Mouse (Mus musculus) ovary, postnatal 14 days (tissue): Measurements from ENCODE around the gene Hist1h2bj.
"Not testable (repeated sequence)": the region's sequence is repeated elsewhere in the genome, so short reads cannot be mapped to it uniquely, and the experiment has no call there.

ENCODE experiments used
- DNase-seq: peaks from one replicate; pipeline ENCODE4 v3.0.0; 2022; ENCODE audit warnings: low spot score

Hist1h2bj gene

GRCm38 (mm10) chr13:22040464-22041141 lies 2.4 kb upstream of the Hist1h2bj start:
- no peak for DNase-seq

GRCm38 (mm10) chr13:22041142-22041536 lies 1.9 kb upstream of the Hist1h2bj start, which contains the start of gene Hist1h4i:
Hist1h4i (minus strand) TSS chr13:22041362.
- peak; percentile 98 for DNase-seq

GRCm38 (mm10) chr13:22041651-22042567 lies 1.1 kb upstream of the Hist1h2bj start:
- DNase-seq: no peak

DNA sequence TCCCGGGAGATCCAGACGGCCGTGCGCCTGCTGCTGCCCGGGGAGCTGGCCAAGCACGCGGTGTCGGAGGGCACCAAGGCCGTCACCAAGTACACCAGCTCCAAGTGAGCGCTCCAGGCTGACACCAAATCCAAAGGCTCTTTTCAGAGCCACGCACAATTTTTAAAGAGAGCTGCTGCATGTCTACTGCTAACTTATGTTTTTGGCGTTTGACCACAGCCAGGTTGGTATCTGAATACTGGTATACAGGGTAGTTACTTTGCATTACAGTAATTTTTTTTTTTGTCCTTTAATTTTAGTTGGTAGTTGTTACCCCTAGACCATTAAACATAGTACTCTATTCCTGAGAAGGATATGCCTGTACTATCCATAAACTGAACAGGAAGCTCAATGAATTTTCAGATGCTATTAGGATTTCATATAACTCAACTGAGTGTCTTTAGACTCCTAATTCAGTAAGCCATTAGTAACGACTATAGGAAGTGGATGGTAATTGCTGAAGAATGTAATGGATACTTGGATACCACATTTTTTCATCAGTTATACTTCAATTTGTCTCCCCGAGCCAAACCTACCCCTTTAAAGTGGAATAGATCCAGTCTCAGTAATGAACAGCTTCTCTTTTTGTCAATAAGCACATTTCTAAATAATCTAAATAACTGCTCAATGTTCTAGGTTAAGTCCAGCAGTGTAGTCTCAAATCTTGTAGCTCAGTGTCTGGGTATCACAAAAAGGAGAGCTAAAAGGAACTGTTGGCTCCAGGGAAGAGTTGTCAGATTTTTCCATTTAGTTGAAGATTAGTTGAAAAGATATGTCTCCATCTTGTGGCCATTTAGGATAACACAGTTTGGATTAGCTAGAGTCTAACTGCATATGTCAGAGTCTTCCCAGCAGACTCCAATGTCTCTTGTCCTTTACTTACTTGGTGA lies 753 bp downstream of the Hist1h2bj start:
- no peak for DNase-seq

DNA sequence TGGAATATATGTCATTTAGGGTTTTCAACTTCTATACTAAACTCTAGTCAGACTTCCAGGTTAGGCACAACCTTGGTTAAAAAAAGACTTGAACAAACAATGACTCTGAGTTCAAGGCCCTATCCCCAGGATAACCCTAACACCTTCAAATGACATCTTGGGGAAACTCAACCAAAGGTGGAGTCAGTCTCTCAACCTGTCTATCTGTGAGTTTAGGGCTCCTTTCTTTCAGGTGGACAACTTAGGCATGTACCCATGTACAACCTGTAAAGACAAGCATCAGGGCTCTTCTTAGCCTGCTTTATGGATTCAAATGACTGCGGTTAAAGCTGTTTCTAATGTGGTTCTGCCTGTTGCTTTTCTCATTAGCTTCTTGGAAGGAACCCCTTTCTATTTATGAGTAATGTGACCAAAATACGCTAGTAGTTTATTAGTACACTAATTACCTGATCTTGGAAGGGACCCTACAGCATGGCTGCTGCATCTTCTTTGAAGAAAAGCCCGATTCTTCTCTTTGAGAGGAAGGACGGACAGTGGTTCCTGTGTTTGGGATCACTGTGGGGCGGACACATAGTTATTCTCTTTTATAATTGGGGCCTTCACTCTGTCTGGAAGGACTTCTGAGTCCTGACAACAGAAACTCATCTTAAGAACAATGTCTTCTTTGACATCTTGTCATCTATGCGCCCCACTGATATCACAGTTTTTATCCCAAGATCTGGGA lies 1.6 kb downstream of the Hist1h2bj start:
- DNase-seq: no peak

DNA sequence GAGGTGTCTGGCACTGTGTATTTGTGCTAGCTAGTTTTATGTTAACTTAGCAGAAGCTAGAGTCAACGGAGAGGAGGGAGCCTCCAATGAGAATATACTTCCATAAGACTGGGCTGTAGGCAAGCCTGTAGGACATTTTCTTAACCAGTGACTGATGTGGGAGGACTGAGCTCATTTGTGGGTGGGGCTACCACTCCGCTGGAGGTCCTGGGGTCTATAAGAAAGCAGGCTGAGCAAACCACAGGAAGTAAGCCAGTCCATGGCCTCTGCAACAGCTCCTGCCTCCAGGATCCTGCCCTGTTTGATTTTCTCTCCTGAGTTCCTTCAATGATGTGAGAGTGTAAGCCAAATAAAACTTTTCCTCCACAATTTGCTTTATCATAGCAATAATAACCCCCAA lies 2.3 kb downstream of the Hist1h2bj start:
- no peak for DNase-seq

GRCm38 (mm10) chr13:22049041-22049440 lies 6.0 kb downstream of the Hist1h2bj start:
- no peak for DNase-seq

DNA sequence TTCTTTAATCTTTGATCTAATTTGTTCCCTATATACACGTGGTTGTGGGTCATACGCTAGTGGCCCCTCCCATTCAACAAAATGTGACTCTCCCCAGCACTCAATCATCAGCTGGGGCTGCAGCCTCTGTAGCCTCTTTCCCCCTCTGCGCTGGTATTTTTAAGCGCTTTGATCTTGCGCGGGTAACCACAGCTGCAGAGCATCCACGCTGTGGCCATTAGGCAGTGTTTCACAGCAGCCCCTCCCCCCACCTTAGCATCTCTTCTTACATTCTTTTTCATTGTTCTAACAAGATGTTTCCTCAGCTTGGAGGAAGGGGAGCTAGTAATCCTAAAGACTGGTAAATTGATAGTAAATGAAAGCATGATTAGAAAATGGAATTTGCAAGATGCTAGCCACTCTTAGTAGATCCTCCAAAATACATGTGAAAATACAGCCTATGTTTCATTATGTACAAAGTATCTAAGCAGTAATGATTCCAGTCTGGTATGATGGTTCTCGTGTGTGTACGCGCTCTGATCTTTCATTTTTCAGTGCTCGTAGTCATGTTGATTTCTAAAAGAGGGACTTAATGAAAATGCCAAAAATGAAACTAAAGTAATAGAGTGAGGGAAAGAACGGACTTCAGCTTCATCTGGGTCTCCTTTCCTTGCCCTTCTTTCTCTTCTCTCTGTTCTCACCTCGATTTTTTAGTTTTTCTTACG lies 6.9 kb downstream of the Hist1h2bj start:
- DNase-seq: no peak

- DNase-seq: peak; percentile 75
Observed at GRCm38 (mm10) chr13:22050591-22051522, 7.8 kb downstream of the Hist1h2bj start.

DNA sequence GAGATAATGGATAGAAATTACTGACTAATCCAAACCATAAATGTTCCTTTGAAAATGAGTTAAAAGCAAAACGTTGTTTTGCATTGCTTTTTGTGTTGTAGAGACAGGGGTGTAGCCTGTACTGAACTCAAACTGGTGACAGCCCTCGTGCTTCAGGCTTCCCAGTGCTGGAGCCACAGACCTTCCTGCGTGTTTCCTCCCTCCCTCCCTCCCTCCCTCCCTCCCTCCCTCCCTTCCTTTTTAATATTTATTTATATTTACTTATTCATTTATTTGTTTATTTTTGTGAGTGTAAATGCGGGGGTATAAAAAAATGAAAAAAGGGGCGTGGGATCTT lies 8.5 kb downstream of the Hist1h2bj start:
- no peak for DNase-seq

DNA sequence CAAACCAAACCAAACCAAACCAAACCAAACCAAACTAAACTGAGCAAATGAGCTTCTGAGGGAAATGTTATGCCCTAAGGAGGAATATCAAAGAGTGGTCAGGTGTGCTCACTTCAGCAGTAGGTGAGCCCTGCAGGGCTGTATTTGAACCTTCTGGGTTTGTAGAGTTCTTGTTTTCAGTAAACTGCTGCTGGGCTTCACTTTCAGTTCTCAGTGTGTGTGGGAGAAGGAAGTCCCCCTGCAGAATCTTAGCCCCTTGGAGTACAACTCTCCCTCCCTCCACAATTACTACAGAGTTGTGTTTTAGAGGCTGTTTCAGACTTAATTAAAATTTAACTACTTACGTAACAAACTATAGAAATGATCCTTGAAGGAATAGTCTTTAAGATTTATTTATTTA lies 10.7 kb downstream of the Hist1h2bj start:
- no peak for DNase-seq

- DNase-seq: no peak
Observed at GRCm38 (mm10) chr13:22061422-22061821, 18.4 kb downstream of the Hist1h2bj start.

DNA sequence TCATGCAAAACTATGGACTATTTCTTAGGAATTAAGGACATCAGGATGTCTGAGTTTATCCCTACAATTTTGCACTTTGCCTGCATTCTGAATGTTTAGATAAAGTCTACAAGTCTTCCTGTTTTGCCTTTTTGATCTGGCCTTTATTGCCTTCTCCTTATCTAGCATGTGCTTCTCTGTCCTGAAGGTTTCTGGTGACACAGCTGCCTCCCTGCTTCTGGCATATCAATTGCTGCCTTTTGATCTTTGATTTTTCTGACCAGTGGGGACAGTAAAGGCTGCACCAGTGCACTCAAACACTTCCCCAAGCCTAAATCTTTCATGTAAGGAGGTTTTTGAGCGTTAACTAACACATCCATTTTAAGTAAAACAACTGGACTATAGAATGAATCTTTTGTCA lies 20.5 kb downstream of the Hist1h2bj start:
- no peak for DNase-seq

GRCm38 (mm10) chr13:22084140-22084539 lies 41.1 kb downstream of the Hist1h2bj start, which contains the start of gene Vmn1r188:
Vmn1r188 (plus strand) TSS chr13:22084440.
- DNase-seq: not testable (repeated sequence)
